Mouse (Mus musculus): ENCODE results near the gene Sdr42e1.

The Sdr42e1 gene

GRCm38 (mm10) chr8:117660358-117661031, 13.0 kb downstream of the Sdr42e1 start:
- DNase-seq (ENCODE audit: low read depth) = peak; percentile 33

- DNase-seq (ENCODE audit: low read depth) = no peak
These were observed 14.5 kb downstream of the Sdr42e1 start for GRCm38 (mm10) chr8:117658990-117659389.

- DNase-seq (ENCODE audit: low read depth) = no peak
These were observed 21.2 kb downstream of the Sdr42e1 start for GRCm38 (mm10) chr8:117652318-117652717.

GRCm38 (mm10) chr8:117646440-117646839, 27.0 kb downstream of the Sdr42e1 start:
- no peak for DNase-seq (ENCODE audit: low read depth)

GRCm38 (mm10) chr8:117646020-117646419, 27.5 kb downstream of the Sdr42e1 start:
- no peak for DNase-seq (ENCODE audit: low read depth)

DNA sequence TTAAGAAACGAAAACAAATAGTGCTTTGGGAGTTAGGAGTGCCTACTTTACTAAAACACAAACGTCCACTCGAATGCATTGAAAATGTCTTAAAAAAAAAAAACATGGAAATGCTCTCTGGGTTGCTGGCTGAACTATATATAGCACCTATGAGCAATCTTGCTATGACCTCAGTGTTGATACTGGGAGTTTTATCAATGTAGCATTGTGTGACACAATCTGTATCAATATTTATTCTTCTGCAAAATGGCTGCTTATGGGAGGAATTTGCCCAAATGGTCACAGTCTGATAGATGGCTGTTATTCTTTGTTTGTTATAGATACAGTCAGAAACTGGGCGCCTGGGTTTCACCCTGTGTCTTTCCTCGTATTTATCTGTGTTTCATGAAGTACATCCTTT, 28.0 kb downstream of the Sdr42e1 start:
- no peak for DNase-seq (ENCODE audit: low read depth)

DNA sequence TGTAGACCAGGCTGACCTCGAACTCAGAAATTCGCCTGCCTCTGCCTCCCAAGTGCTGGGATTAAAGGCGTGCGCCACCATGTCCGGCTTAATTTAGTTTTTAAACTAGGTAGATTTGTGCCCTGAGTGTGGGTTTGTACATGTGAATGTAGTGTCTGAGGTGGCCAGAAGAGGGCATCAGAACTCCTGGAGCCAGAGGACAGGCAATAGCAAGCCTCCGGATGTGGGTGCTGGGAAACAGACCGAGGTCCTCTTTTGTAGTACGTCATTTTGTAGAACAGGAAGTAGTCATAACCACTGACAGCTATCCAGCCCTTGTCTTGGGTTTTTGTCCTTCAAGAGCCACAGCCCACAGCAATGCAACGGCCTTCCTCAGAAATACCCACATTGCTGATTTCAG, 33.9 kb downstream of the Sdr42e1 start:
- DNase-seq (ENCODE audit: low read depth) = no peak

DNA sequence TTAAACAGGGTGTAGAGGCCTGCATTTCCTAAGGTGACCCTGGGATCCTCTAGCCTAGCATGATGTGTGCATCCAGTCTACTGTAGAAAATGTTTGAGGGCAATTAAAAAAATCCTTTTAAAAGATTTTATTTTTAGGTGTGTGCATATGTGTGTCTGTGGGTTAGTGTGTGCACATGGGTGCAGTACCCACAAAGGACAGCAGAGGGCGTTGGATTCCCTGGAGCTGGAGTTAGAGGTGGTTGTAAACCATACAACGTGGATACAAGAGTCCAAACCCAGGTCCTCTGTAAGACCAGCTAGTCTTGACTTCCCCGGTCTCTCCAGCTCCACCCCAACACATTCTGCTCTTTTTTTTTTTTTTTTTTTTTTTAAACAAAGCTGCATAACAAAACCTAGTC, 36.0 kb downstream of the Sdr42e1 start:
- DNase-seq (ENCODE audit: low read depth) = no peak

- no peak for DNase-seq (ENCODE audit: low read depth)
These were observed 39.1 kb downstream of the Sdr42e1 start for GRCm38 (mm10) chr8:117634406-117634805.

GRCm38 (mm10) chr8:117632532-117632931, 41.0 kb downstream of the Sdr42e1 start:
- no peak for DNase-seq (ENCODE audit: low read depth)

GRCm38 (mm10) chr8:117627096-117627495, 46.4 kb downstream of the Sdr42e1 start:
- no peak for DNase-seq (ENCODE audit: low read depth)

GRCm38 (mm10) chr8:117626040-117626838, 47.2 kb downstream of the Sdr42e1 start:
- DNase-seq (ENCODE audit: low read depth) = peak; percentile 36

GRCm38 (mm10) chr8:117612861-117613260, 60.6 kb downstream of the Sdr42e1 start:
- no peak for DNase-seq (ENCODE audit: low read depth)

Data from fibroblast of lung, adult 2 months (primary cell).